Mouse (Mus musculus) MEL (cell line): ENCODE measurements around the gene Zfp804a.

Experiments
- BHLHE40 ChIP-seq: IDR thresholded peaks from 2 replicates; pipeline ENCODE4 v1.6.1; 2012; ENCODE audit warnings: low read depth, mild to moderate bottlenecking, inconsistent platforms, low read length, improper control_type of control experiment, borderline replicate concordance
- CTCF ChIP-seq, 3 experiments: IDR thresholded peaks in 2 of 3; conservative IDR thresholded peaks in 1 of 3; 2 replicates each; pipeline ENCODE4 v1.5.1; 2011 to 2012; ENCODE audit warnings: low read length in 3 of 3, low read depth in 2 of 3, mild to moderate bottlenecking in 2 of 3, improper control_type of control experiment in 1 of 3, inconsistent platforms in 1 of 3, mixed read lengths in 1 of 3, moderate library complexity in 1 of 3; ENCODE audit not compliant: control insufficient read depth in 1 of 3, insufficient read depth in 1 of 3, poor library complexity in 1 of 3, severe bottlenecking in 1 of 3
- ELF1 ChIP-seq: IDR thresholded peaks from 2 replicates; pipeline ENCODE4 v1.6.1; 2014; ENCODE audit warnings: low read depth, mild to moderate bottlenecking, inconsistent platforms, low read length, improper control_type of control experiment, moderate library complexity
- MEF2A ChIP-seq: IDR thresholded peaks from 2 replicates; pipeline ENCODE4 v1.6.1; 2014; ENCODE audit warnings: low read depth, mild to moderate bottlenecking, inconsistent platforms, low read length, improper control_type of control experiment; ENCODE audit not compliant: poor library complexity, insufficient replicate concordance, severe bottlenecking; ENCODE audit errors: extremely low read depth
- NELFE ChIP-seq: IDR thresholded peaks from 2 replicates; pipeline ENCODE4 v1.6.1; 2011; ENCODE audit warnings: low read depth, low read length, improper control_type of control experiment
- NRF1 ChIP-seq: IDR thresholded peaks from 2 replicates; pipeline ENCODE4 v1.6.1; 2014; ENCODE audit warnings: low read depth, mild to moderate bottlenecking, inconsistent platforms, low read length, improper control_type of control experiment, moderate library complexity; ENCODE audit not compliant: poor library complexity, insufficient read depth, severe bottlenecking
- POLR2A ChIP-seq, 2 experiments: IDR thresholded peaks; 2 replicates each; pipeline ENCODE4 v1.6.1; 2011 to 2012; ENCODE audit warnings: low read length in 2 of 2, mild to moderate bottlenecking in 2 of 2, control low read depth in 1 of 2, improper control_type of control experiment in 1 of 2, low read depth in 1 of 2, moderate library complexity in 1 of 2; ENCODE audit not compliant: control insufficient read depth in 1 of 2, insufficient read depth in 1 of 2, poor library complexity in 1 of 2
- UBTF ChIP-seq: IDR thresholded peaks from 2 replicates; pipeline ENCODE4 v1.6.1; 2012; ENCODE audit warnings: low read depth, mild to moderate bottlenecking, inconsistent platforms, low read length, improper control_type of control experiment, moderate library complexity, borderline replicate concordance; ENCODE audit not compliant: insufficient read depth
- USF1 ChIP-seq: IDR thresholded peaks from 2 replicates; pipeline ENCODE4 v1.6.1; 2014; ENCODE audit warnings: low read depth, mild to moderate bottlenecking, inconsistent platforms, low read length, improper control_type of control experiment, moderate library complexity
- USF2 ChIP-seq, 2 experiments: IDR thresholded peaks; 2 replicates each; pipeline ENCODE4 v1.6.1; 2011 to 2012; ENCODE audit warnings: improper control_type of control experiment in 2 of 2, low read length in 2 of 2, borderline replicate concordance in 1 of 2, inconsistent platforms in 1 of 2, low read depth in 1 of 2, mild to moderate bottlenecking in 1 of 2; ENCODE audit not compliant: insufficient read depth in 1 of 2
- ZC3H11A ChIP-seq: IDR thresholded peaks from 2 replicates; pipeline ENCODE4 v1.6.1; 2012; ENCODE audit warnings: low read depth, mild to moderate bottlenecking, inconsistent platforms, low read length, improper control_type of control experiment

DNA sequence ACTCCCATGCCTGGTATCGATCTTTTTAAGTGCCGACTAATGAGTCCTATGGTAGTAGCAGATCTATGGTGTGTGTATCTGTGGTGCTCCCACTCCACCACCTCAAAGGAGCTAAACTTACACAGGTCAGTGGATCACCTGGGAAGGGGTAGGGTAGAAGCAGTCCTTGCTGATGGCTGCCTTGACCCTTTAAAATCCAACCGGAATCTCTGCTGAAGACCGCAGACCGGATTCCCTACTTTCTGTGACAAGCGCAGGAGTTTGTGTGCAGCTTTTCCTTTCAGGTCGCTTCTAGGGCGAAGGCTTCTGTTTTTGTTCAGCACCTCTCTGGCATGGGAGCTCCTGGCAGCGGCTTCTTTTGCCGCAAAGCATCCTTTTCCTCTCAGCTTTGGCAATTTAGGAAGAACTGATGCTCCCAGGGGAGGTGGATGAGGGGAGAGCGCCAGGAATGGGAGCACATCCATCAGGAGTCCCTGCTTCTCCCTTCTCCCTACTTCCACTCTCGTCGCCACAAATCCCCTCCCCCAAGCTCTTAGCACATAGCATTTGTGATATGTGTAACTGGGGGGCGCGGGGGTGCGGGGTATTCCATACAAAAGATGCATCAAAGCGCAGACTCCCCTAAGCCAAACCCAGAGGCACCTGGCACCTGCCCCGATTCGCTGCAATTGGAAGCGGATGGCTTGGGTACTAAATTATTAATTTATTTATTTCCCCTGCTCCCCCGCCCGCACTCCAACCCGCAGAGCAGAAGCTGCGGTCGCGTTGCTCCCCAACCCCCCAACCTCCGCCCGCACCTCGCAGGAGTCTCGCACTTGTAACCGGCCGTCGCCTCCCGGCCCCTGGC, 461 bp upstream of the Zfp804a start:
- TF ChIP-seq NELFE (no peak), USF2 (IDR thresholded peaks at IDR 0.05; ENCODE audit: borderline replicate concordance in 1 of 2, insufficient read depth in 1 of 2, low read depth in 1 of 2, low read length in 2 of 2) (no peak), POLR2A (IDR thresholded peaks at IDR 0.05; ENCODE audit: control insufficient read depth in 1 of 2, insufficient read depth in 1 of 2, low read depth in 1 of 2, low read length in 2 of 2, poor library complexity in 1 of 2) (no peak), ELF1 (no peak), BHLHE40 (no peak), NRF1 (no peak), USF1 (no peak), CTCF (IDR thresholded peaks at IDR 0.05 in 2 of 3, conservative IDR thresholded peaks at IDR 0.05 in 1 of 3; ENCODE audit: control insufficient read depth in 1 of 3, insufficient read depth in 1 of 3, low read depth in 2 of 3, low read length in 3 of 3, poor library complexity in 1 of 3, severe bottlenecking in 1 of 3) (no peak), MEF2A (no peak), UBTF (no peak), ZC3H11A (no peak)
